8 mouse cellular contexts compared by ENCODE assay signal in genomic region chr11:107471071-107471720, GRCm38 (mm10). TPM values are rescaled to one million over a fixed set of nuclear protein-coding genes. Genes with fewer than 3 reads are reported as not detected.
DNase-seq lines count a peak whose midpoint lies in the region; ATAC-seq and TF ChIP-seq lines count a peak whose summit lies in the region.

No protein-coding gene starts in this region.

- H3K9me3 ChIP-seq in heart, embryonic 13.5 days = no peaks in the 10 kb centered on the region
- H3K9me3 ChIP-seq in ES-E14 (ENCODE audit: control insufficient read depth, insufficient read depth, low read depth, low read length) = no peaks in the 10 kb centered on the region
- H3K9me3 ChIP-seq in forebrain, embryonic 14.5 days (replicated peaks; ENCODE audit: control insufficient read depth, low read length) = no peaks in the 10 kb centered on the region

- peaks cover 27% of the 10 kb centered on the region; the same call in 1 of the 2 replicates for H3K79me2 ChIP-seq in macrophage (ENCODE audit: inconsistent target)

- peak overlapping the region; percentile 95 for H3K4me2 ChIP-seq in heart, embryonic 13.5 days
- H3K4me2 ChIP-seq in forebrain, embryonic 14.5 days (ENCODE audit: low read length) = peak overlapping the region; percentile 72

- peak overlapping the region; percentile 89 for H3K4me3 ChIP-seq in heart, embryonic 13.5 days
- H3K4me3 ChIP-seq in ES-E14 (ENCODE audit: insufficient read depth in 1 of 2, low read depth in 1 of 2, low read length in 2 of 2, poor library complexity in 1 of 2, severe bottlenecking in 1 of 2) (peak overlapping the region; percentile 73 to 87), macrophage (ENCODE audit: inconsistent target) (peak overlapping the region; percentile 45)
- peak overlapping the region; percentile 89 for H3K4me3 ChIP-seq in forebrain, embryonic 14.5 days (ENCODE audit: low read depth, low read length)

- ATAC-seq in heart, embryonic 13.5 days (ENCODE audit: extremely low read depth, insufficient number of reproducible peaks, low FRiP score, low TSS enrichment) = no peak
- ATAC-seq in forebrain, embryonic 14.5 days = no peak
- no peak for ATAC-seq in frontal cortex, adult (ENCODE audit: low TSS enrichment)

- H3K9ac ChIP-seq in heart, embryonic 13.5 days = peak overlapping the region; percentile 94
- H3K9ac ChIP-seq in ES-E14 (ENCODE audit: insufficient read depth, low read depth, low read length, poor library complexity, severe bottlenecking) = peak overlapping the region; percentile 85; the same call in 1 of the 2 replicates
- peak overlapping the region; percentile 90; the same call in 1 of the 2 replicates for H3K9ac ChIP-seq in forebrain, embryonic 14.5 days (ENCODE audit: low read length)

- in situ Hi-C loops in ES-E14 (cut with MboI; ENCODE audit: low sequenced_read_pairs in 2 of 2, unreplicated experiment in 2 of 2) = loop anchor here in 1 of 2 experiments (5.0 to 25.0 kb wide), 2 partner anchors 79 to 184 kb away; no protein-coding TSS in a partner anchor

- H3K4me1 ChIP-seq in heart, embryonic 13.5 days = peaks cover 27% of the 10 kb centered on the region
- H3K4me1 ChIP-seq in ES-E14 (ENCODE audit: control insufficient read depth in 2 of 2, insufficient read depth in 2 of 2, low read length in 2 of 2, poor library complexity in 1 of 2) = peaks cover 0 to 9% of the 10 kb centered on the region in 2 experiments; a peak in 2 of 4 replicates
- H3K4me1 ChIP-seq in forebrain, embryonic 14.5 days (ENCODE audit: control insufficient read depth, insufficient read depth, low read length) = peaks cover 14% of the 10 kb centered on the region

- H3K27me3 ChIP-seq in heart, embryonic 13.5 days (replicated peaks) = no peaks in the 10 kb centered on the region
- no peaks in the 10 kb centered on the region for H3K27me3 ChIP-seq in forebrain, embryonic 14.5 days (replicated peaks; ENCODE audit: control insufficient read depth, insufficient read depth, low read length)

- no peak for DNase-seq in heart, adult 9 months (ENCODE audit: low spot score in 2 of 2)
- DNase-seq in ES-E14 (ENCODE audit: low read depth, low spot score) = no peak
- DNase-seq in forebrain, embryonic 14.5 days (ENCODE audit: low spot score) = peak; percentile 41
- DNase-seq in gastrocnemius, adult 18-20 months (ENCODE audit: low spot score) = no peak
- DNase-seq in retina, postnatal 1 day = no peak

- WGBS in heart, embryonic 13.5 days = 13% methylated on average over 11 of the region's 11 CpGs
- WGBS in forebrain, embryonic 14.5 days = 6% methylated on average over 11 of the region's 11 CpGs
- 4% methylated on average over 6 of the region's 11 CpGs for WGBS in macrophage (ENCODE audit: missing documents)

- H3K27ac ChIP-seq in heart, embryonic 13.5 days (replicated peaks) = peak overlapping the region; percentile 88
- H3K27ac ChIP-seq in ES-E14 (ENCODE audit: insufficient read depth, low read depth, low read length, poor library complexity, severe bottlenecking) = peak overlapping the region; percentile 28; the same call in 1 of the 2 replicates
- H3K27ac ChIP-seq in forebrain, embryonic 14.5 days (ENCODE audit: low read depth, low read length) = peak overlapping the region; percentile 91
- H3K27ac ChIP-seq in macrophage = peak overlapping the region; percentile 39

- H3K36me3 ChIP-seq in heart, embryonic 13.5 days = no peaks in the 10 kb centered on the region
- H3K36me3 ChIP-seq in ES-E14 (ENCODE audit: control insufficient read depth, insufficient read depth, low read length, poor library complexity, severe bottlenecking) = no peaks in the 10 kb centered on the region
- no peaks in the 10 kb centered on the region for H3K36me3 ChIP-seq in forebrain, embryonic 14.5 days (ENCODE audit: control insufficient read depth, insufficient read depth, low read length)
- H3K36me3 ChIP-seq in macrophage (ENCODE audit: inconsistent target) = no peaks in the 10 kb centered on the region

TF ChIP-seq in ES-E14, 5 proteins besides CTCF, POLR2A, EP300 and RAD21:
- no peak for TF ChIP-seq HCFC1 (IDR thresholded peaks at IDR 0.05; ENCODE audit: borderline replicate concordance, insufficient read depth, low read length)
- TF ChIP-seq ZNF384 (IDR thresholded peaks at IDR 0.05; ENCODE audit: low read depth, low read length) = peak; percentile 56; the same call in 1 of the 2 replicates
- TF ChIP-seq CHD2 (IDR thresholded peaks at IDR 0.05; ENCODE audit: low read depth, low read length) = no peak
- no peak for TF ChIP-seq MAFK (IDR thresholded peaks at IDR 0.05; ENCODE audit: insufficient read depth, low read depth, low read length)
- no peak for TF ChIP-seq ZC3H11A (IDR thresholded peaks at IDR 0.05; ENCODE audit: borderline replicate concordance, low read depth, low read length)

RNA-seq across cellular contexts. Expression of gene Pitpnc1, which starts 0.7 kb away (rescaled TPM):
- polyA plus RNA-seq in heart, embryonic 13.5 days (2015; fragmentation: Nextera tagmentation; extraction: Ambion mirVana) = 9.3 and 9.9 TPM in 2 replicates
- total RNA-seq in ES-E14 (2012; rRNA removed) = 37.3 and 42.9 TPM in 2 replicates
- polyA plus RNA-seq in forebrain, embryonic 14.5 days (2014; fragmentation: Nextera tagmentation; extraction: Ambion mirVana) = 31.4 and 38.9 TPM in 2 replicates
- 100 to 1,000 TPM in 22 of 26 experiments, 10 to 100 TPM in 4; 73.3 to 454 (median 139) TPM for total RNA-seq in macrophage (2018; cell fraction: chromatin; rRNA removed)
- total RNA-seq in macrophage (2018; cell fraction: cytosol; rRNA removed) = 10 to 100 TPM; 26.8 to 55.8 (median 41.9) TPM
- total RNA-seq in macrophage (2018; cell fraction: nucleus; rRNA removed) = 100 to 1,000 TPM in 1 of 26 experiments, 10 to 100 TPM in 25; 27.9 to 103 (median 57.9) TPM
- polyA plus RNA-seq in macrophage (2018) = 21.3 to 50.1 TPM (median 30.5 TPM) in 3 replicates
- 10 to 100 TPM; 73.8 to 93.7 TPM for total RNA-seq in gastrocnemius, adult 18-20 months (2021)

RNA-seq across cellular contexts. Expression of gene Psmd12, which starts 8.1 kb away (rescaled TPM):
- 130 and 144 TPM in 2 replicates for polyA plus RNA-seq in heart, embryonic 13.5 days (2015; fragmentation: Nextera tagmentation; extraction: Ambion mirVana)
- total RNA-seq in ES-E14 (2012; rRNA removed) = 72.7 and 140 TPM in 2 replicates
- 171 and 177 TPM in 2 replicates for polyA plus RNA-seq in forebrain, embryonic 14.5 days (2014; fragmentation: Nextera tagmentation; extraction: Ambion mirVana)
- 10 to 100 TPM; 19.1 to 51.0 (median 37.6) TPM for total RNA-seq in macrophage (2018; cell fraction: chromatin; rRNA removed)
- total RNA-seq in macrophage (2018; cell fraction: cytosol; rRNA removed) = 10 to 100 TPM; 44.9 to 69.9 (median 58.1) TPM
- total RNA-seq in macrophage (2018; cell fraction: nucleus; rRNA removed) = 10 to 100 TPM; 22.7 to 54.8 (median 34.9) TPM
- 51.5 to 101 TPM (median 97.5 TPM) in 3 replicates for polyA plus RNA-seq in macrophage (2018)
- 100 to 1,000 TPM; 101 to 110 TPM for total RNA-seq in gastrocnemius, adult 18-20 months (2021)

Comparison
In these comparisons a context has a peak if more than half of its experiments do, and no peak if none do; other contexts are left out.
1. H3K27ac ChIP-seq: peak in every context shown above with its lines; median percentile 91 in forebrain, embryonic 14.5 days; 88 in heart, embryonic 13.5 days; 39 in macrophage; 28 in ES-E14.